Mouse (Mus musculus): ENCODE results near the gene Bicc1. TPM values are rescaled to one million over a fixed set of nuclear protein-coding genes. Genes with fewer than 3 reads are reported as not detected.
A peak's percentile ranks its signal among the peaks of the same experiment; 100 is the strongest.

Bicc1 gene
- total RNA-seq, 2 experiments from 2014 or later: 18.6 to 20.6 TPM

GRCm38 (mm10) chr10:71169811-71170210 is 10.3 kb upstream of the Bicc1 start:
- peak; percentile 25 for DNase-seq
- intact Hi-C loops (cut with DNase I; ENCODE audit: low total_unique reads): no loop called here

GRCm38 (mm10) chr10:71169171-71169570 is 9.7 kb upstream of the Bicc1 start:
- intact Hi-C loops (cut with DNase I; ENCODE audit: low total_unique reads): no loop called here
- no peak for DNase-seq

GRCm38 (mm10) chr10:71160449-71160848 is 949 bp upstream of the Bicc1 start:
- no peak for DNase-seq
- intact Hi-C loops (cut with DNase I; ENCODE audit: low total_unique reads): no loop called here

GRCm38 (mm10) chr10:71158940-71159675 is 392 bp downstream of the Bicc1 start:
- intact Hi-C loops (cut with DNase I; ENCODE audit: low total_unique reads): no loop called here
- DNase-seq: peak; percentile 80

GRCm38 (mm10) chr10:71156569-71156968 is 2.9 kb downstream of the Bicc1 start:
- DNase-seq: no peak
- intact Hi-C loops (cut with DNase I; ENCODE audit: low total_unique reads): no loop called here

- intact Hi-C loops (cut with DNase I; ENCODE audit: low total_unique reads): no loop called here
- DNase-seq: no peak
Measured at GRCm38 (mm10) chr10:71153610-71154009, 5.9 kb downstream of the Bicc1 start.

- DNase-seq: no peak
- intact Hi-C loops (cut with DNase I; ENCODE audit: low total_unique reads): no loop called here
Measured at GRCm38 (mm10) chr10:71153138-71153537, 6.4 kb downstream of the Bicc1 start.

- intact Hi-C loops (cut with DNase I; ENCODE audit: low total_unique reads): no loop called here
- no peak for DNase-seq
Measured at GRCm38 (mm10) chr10:71150486-71150885, 9.0 kb downstream of the Bicc1 start.

- intact Hi-C loops (cut with DNase I; ENCODE audit: low total_unique reads): no loop called here
- no peak for DNase-seq
Measured at GRCm38 (mm10) chr10:71148951-71149603, 10.4 kb downstream of the Bicc1 start.

- intact Hi-C loops (cut with DNase I; ENCODE audit: low total_unique reads): no loop called here
- DNase-seq: no peak
Measured at GRCm38 (mm10) chr10:71148226-71148625, 11.3 kb downstream of the Bicc1 start.

GRCm38 (mm10) chr10:71146681-71147615 is 12.6 kb downstream of the Bicc1 start:
- intact Hi-C loops (cut with DNase I; ENCODE audit: low total_unique reads): no loop called here
- DNase-seq: peak; percentile 29

GRCm38 (mm10) chr10:71145801-71146200 is 13.7 kb downstream of the Bicc1 start:
- DNase-seq: no peak
- intact Hi-C loops (cut with DNase I; ENCODE audit: low total_unique reads): no loop called here

- intact Hi-C loops (cut with DNase I; ENCODE audit: low total_unique reads): no loop called here
- DNase-seq: no peak
Measured at GRCm38 (mm10) chr10:71144191-71144590, 15.3 kb downstream of the Bicc1 start.

- intact Hi-C loops (cut with DNase I; ENCODE audit: low total_unique reads): no loop called here
- no peak for DNase-seq
Measured at GRCm38 (mm10) chr10:71142568-71142967, 16.9 kb downstream of the Bicc1 start.

- no peak for DNase-seq
- intact Hi-C loops (cut with DNase I; ENCODE audit: low total_unique reads): no loop called here
Measured at GRCm38 (mm10) chr10:71140281-71140845, 19.1 kb downstream of the Bicc1 start.

- intact Hi-C loops (cut with DNase I; ENCODE audit: low total_unique reads): no loop called here
- DNase-seq: no peak
Measured at GRCm38 (mm10) chr10:71138852-71139197, 20.7 kb downstream of the Bicc1 start.

- intact Hi-C loops (cut with DNase I; ENCODE audit: low total_unique reads): no loop called here
- DNase-seq: no peak
Measured at GRCm38 (mm10) chr10:71138132-71138851, 21.2 kb downstream of the Bicc1 start.

- DNase-seq: no peak
- intact Hi-C loops (cut with DNase I; ENCODE audit: low total_unique reads): no loop called here
Measured at GRCm38 (mm10) chr10:71137606-71138005, 21.9 kb downstream of the Bicc1 start.

GRCm38 (mm10) chr10:71131333-71131732 is 28.2 kb downstream of the Bicc1 start:
- DNase-seq: no peak
- intact Hi-C loops (cut with DNase I; ENCODE audit: low total_unique reads): no loop called here
